Mouse (Mus musculus): Measurements from ENCODE around the gene Olfr849. TPM values are rescaled to one million over a fixed set of nuclear protein-coding genes. Genes with fewer than 3 reads are reported as not detected.

Gene Olfr849
- not detected in 2 replicates for polyA plus RNA-seq (2021; fragmentation: Nextera tagmentation)
- long read RNA-seq, experiment 1, result 0 reads
- long read RNA-seq, experiment 2, result 0 reads

DNA sequence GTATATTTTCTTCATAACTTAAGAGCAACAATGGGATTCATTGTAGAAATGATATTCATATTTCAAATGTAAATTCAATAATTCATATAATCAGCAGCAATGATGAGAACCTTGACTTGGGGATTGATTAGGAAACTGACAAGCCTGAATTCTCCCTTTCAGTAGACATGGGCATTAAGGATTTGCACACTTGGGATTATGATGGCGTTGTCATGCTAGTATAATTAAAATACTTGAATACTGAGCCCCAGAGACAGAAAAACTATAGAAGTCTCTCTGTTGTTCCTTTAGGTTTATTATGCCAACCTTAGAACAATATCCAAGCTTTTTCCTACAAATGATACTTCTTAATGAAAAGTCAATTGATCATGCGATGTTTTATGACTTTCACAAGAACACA is at the start of gene Olfr849:
Gene Olfr849, plus strand, starts transcription at position 301 of the 400 bp plus-strand sequence.

DNA sequence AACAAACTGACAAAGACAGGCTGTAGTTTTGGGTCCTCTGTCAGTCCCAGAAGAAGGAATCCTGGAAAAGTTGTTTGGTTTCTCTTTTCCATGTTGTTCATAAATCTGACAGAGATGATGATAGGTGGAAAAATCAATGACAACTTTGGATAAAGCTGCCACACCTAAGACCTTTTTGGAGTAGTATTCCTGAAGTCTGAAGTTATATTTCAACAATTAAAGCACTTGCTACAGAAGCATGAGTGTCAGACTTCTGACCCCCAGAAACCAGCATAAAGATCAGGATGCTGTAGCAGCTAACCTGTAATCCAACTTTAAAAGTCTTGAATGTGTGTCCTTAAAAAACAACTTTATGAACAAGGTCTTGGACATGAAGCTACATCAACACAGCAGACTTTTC is 38.1 kb downstream of the Olfr849 start, which contains the start of gene Olfr850:
Gene Olfr850, minus strand, starts transcription at position 101 of the 400 bp plus-strand sequence.

DNA sequence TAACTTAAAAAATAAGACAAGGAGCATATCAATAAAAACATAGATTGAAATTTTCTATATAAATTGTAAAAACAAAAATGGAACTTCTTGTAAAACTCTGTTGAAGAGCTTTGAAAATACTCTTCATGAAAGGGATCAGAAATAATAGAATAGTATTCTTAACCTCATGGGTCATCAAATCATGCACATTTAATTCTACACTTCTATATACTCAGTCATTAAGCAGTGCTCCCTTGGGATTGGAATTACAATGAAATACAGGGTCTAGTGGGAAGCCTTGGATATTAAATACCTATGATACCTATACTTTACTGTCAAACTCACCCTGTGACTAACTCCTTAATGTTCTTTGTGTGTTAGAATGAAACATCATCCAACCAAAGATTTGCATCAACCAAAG is 52.9 kb downstream of the Olfr849 start, which contains the start of gene Olfr851:
Gene Olfr851, plus strand, starts transcription at position 301 of the 400 bp plus-strand sequence.

Other genes with a start within 250 kb of the Olfr849 start
- not detected in 2 replicates for gene Olfr843, start 188.3 kb upstream of the Olfr849 start, polyA plus RNA-seq (2021; fragmentation: Nextera tagmentation)
- gene Olfr844, start 123.9 kb upstream of the Olfr849 start, polyA plus RNA-seq (2021; fragmentation: Nextera tagmentation), result not detected in 2 replicates
- gene Olfr845, start 103.8 kb upstream of the Olfr849 start, polyA plus RNA-seq (2021; fragmentation: Nextera tagmentation), result not detected in 2 replicates
- not detected in 2 replicates for gene Olfr846, start 76.3 kb upstream of the Olfr849 start, polyA plus RNA-seq (2021; fragmentation: Nextera tagmentation)
- gene Olfr847, start 61.6 kb upstream of the Olfr849 start, polyA plus RNA-seq (2021; fragmentation: Nextera tagmentation), result not detected in 2 replicates
- gene Olfr850, start 38.0 kb downstream of the Olfr849 start, polyA plus RNA-seq (2021; fragmentation: Nextera tagmentation), result not detected in 2 replicates
- not detected in 2 replicates for gene Olfr851, start 53.0 kb downstream of the Olfr849 start, polyA plus RNA-seq (2021; fragmentation: Nextera tagmentation)
- not detected in 2 replicates for gene Olfr853, start 100.8 kb downstream of the Olfr849 start, polyA plus RNA-seq (2021; fragmentation: Nextera tagmentation)
- not detected in 2 replicates for gene Olfr854, start 127.1 kb downstream of the Olfr849 start, polyA plus RNA-seq (2021; fragmentation: Nextera tagmentation)
- not detected in 2 replicates for gene Olfr855, start 142.4 kb downstream of the Olfr849 start, polyA plus RNA-seq (2021; fragmentation: Nextera tagmentation)
- 8.6 and 13.6 TPM in 2 replicates for gene Zfp317, start 181.8 kb downstream of the Olfr849 start, polyA plus RNA-seq (2021; fragmentation: Nextera tagmentation)